In the genomic region with DNA sequence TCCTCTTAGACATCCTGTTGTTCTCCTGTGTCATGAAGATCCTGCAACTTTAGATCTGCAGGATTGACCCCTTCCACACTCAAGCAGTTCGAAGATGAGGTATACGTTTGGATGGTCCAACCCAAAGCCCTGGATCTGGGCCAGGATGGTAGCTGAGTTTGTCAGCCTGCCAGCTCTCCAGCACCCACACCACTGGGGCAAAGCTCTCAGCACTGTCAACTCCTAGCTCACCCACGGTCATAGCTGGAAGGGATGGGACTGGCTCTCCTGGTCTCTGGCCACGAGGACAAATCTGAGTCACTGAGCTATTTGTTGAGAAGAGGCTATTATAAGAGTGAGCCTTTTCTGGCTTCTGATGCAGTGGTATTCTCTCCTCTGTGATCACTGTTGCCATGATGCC, we compare ENCODE assay signal across 13 mouse cellular contexts.
A peak's percentile ranks its signal among the peaks of the same experiment; 100 is the strongest.
DNase-seq lines count a peak whose midpoint lies in the region; ATAC-seq and TF ChIP-seq lines count a peak whose summit lies in the region.
"Had no signal": no experiment of that assay in that cellular context is flagged by ENCODE, and none has a peak within 500 bp of the region (broad histone marks: within the 10 kb centered on the region; RNA-seq: fewer than 3 reads in every experiment).

No protein-coding gene starts in this region.

- POLR2A ChIA-PET in Patski (lab: Charles Lee) = no interaction called here

- H3K9me3 ChIP-seq in embryonic facial prominence, embryonic 15.5 days (replicated peaks) = no peaks in the 10 kb centered on the region
- no peaks in the 10 kb centered on the region for H3K9me3 ChIP-seq in embryonic facial prominence, embryonic 10.5 days
- H3K9me3 ChIP-seq in midbrain, embryonic 10.5 days (replicated peaks) = no peaks in the 10 kb centered on the region
- H3K9me3 ChIP-seq: hindbrain, embryonic 13.5 days; limb, embryonic 12.5 days; midbrain, embryonic 15.5 days had no signal

- no peak overlapping the region for H3K9ac ChIP-seq in embryonic facial prominence, embryonic 15.5 days
- H3K9ac ChIP-seq: hindbrain, embryonic 13.5 days; limb, embryonic 12.5 days; lung, embryonic 14.5 days; midbrain, embryonic 15.5 days had no signal

- no peak overlapping the region for H3K4me3 ChIP-seq in embryonic facial prominence, embryonic 15.5 days (replicated peaks)
- H3K4me3 ChIP-seq in embryonic facial prominence, embryonic 10.5 days = no peak overlapping the region
- H3K4me3 ChIP-seq in cortical plate, adult 2 months (ENCODE audit: insufficient read depth, low read length) = no peak overlapping the region
- H3K4me3 ChIP-seq in midbrain, embryonic 10.5 days = no peak overlapping the region
- H3K4me3 ChIP-seq: hindbrain, embryonic 13.5 days; limb, embryonic 12.5 days; midbrain, embryonic 15.5 days had no signal

- WGBS in embryonic facial prominence, embryonic 15.5 days = 58% methylated on average over 4 of the region's 4 CpGs
- WGBS in embryonic facial prominence, embryonic 10.5 days = 80% methylated on average over 4 of the region's 4 CpGs
- 92% methylated on average over 4 of the region's 4 CpGs for WGBS in midbrain, embryonic 10.5 days

- no peaks in the 10 kb centered on the region for H3K36me3 ChIP-seq in embryonic facial prominence, embryonic 15.5 days
- H3K36me3 ChIP-seq in embryonic facial prominence, embryonic 10.5 days (replicated peaks) = no peaks in the 10 kb centered on the region
- H3K36me3 ChIP-seq in midbrain, embryonic 10.5 days = no peaks in the 10 kb centered on the region
- H3K36me3 ChIP-seq: hindbrain, embryonic 13.5 days; limb, embryonic 12.5 days; midbrain, embryonic 15.5 days had no signal

- ATAC-seq in embryonic facial prominence, embryonic 15.5 days (ENCODE audit: insufficient number of reproducible peaks, low FRiP score, low TSS enrichment, low read depth) = 0 out of 2 replicates have a peak, but pooled peaks have one; percentile 19
- peak; percentile 73 for ATAC-seq in Patski
- ATAC-seq: midbrain, embryonic 15.5 days had no signal

- H3K27ac ChIP-seq in embryonic facial prominence, embryonic 15.5 days (replicated peaks) = no peak overlapping the region
- no peak overlapping the region for H3K27ac ChIP-seq in embryonic facial prominence, embryonic 10.5 days (replicated peaks)
- 0 out of 2 replicates have a peak overlapping the region, but pooled peaks have one; percentile 67 for H3K27ac ChIP-seq in cortical plate, adult 2 months (ENCODE audit: insufficient read depth, low read length)
- H3K27ac ChIP-seq in midbrain, embryonic 10.5 days (replicated peaks) = no peak overlapping the region
- H3K27ac ChIP-seq: hindbrain, embryonic 13.5 days; limb, embryonic 12.5 days; midbrain, embryonic 15.5 days had no signal

- CTCF ChIA-PET in Patski (lab: Charles Lee) = interaction anchor here (1.3 kb wide), 1 partner anchor 12 kb away, joined by 3 read pairs; no protein-coding TSS in a partner anchor

- no peak for TF ChIP-seq POLR2A in cortical plate, adult 2 months (IDR thresholded peaks at IDR 0.05; ENCODE audit: extremely low read depth, insufficient read depth, low read length)

- in situ Hi-C loops in Patski (cut with MboI; ENCODE audit: low pct_unique_long_range_greater_than_20kb) = no loop called here

- H3K4me1 ChIP-seq in embryonic facial prominence, embryonic 15.5 days = peaks cover 4% of the 10 kb centered on the region
- H3K4me1 ChIP-seq in embryonic facial prominence, embryonic 10.5 days = peaks cover 3% of the 10 kb centered on the region
- H3K4me1 ChIP-seq in cortical plate, adult 2 months (ENCODE audit: control insufficient read depth, insufficient read depth, low read length) = peaks cover 12% of the 10 kb centered on the region
- peaks cover 7% of the 10 kb centered on the region for H3K4me1 ChIP-seq in midbrain, embryonic 10.5 days

- peaks cover 10% of the 10 kb centered on the region for H3K27me3 ChIP-seq in embryonic facial prominence, embryonic 15.5 days
- H3K27me3 ChIP-seq in embryonic facial prominence, embryonic 10.5 days (replicated peaks; ENCODE audit: low read depth, poor library complexity, severe bottlenecking) = peaks cover 27% of the 10 kb centered on the region
- no peaks in the 10 kb centered on the region for H3K27me3 ChIP-seq in Patski
- H3K27me3 ChIP-seq in midbrain, embryonic 10.5 days (ENCODE audit: low read depth, poor library complexity, severe bottlenecking) = peaks cover 22% of the 10 kb centered on the region
- H3K27me3 ChIP-seq: midbrain, embryonic 15.5 days had no signal

- no peak overlapping the region for H3K4me2 ChIP-seq in embryonic facial prominence, embryonic 15.5 days (replicated peaks)
- H3K4me2 ChIP-seq: hindbrain, embryonic 13.5 days; limb, embryonic 12.5 days; lung, embryonic 14.5 days; midbrain, embryonic 15.5 days had no signal

- TF ChIP-seq CTCF in Patski (IDR thresholded peaks at IDR 0.05) = no peak
- no peak for TF ChIP-seq CTCF in cortical plate, adult 2 months (IDR thresholded peaks at IDR 0.05; ENCODE audit: extremely low read depth, insufficient read depth, low read length)

- DNase-seq in embryonic facial prominence, embryonic 10.5 days (ENCODE audit: low spot score) = no peak
- peak; percentile 46 for DNase-seq in layer of hippocampus, adult 11-12 months (ENCODE audit: low spot score)
- no peak for DNase-seq in layer of hippocampus, postnatal 10 days (ENCODE audit: low spot score in 2 of 2)
- DNase-seq in Patski (ENCODE audit: low read depth, low spot score) = peak; percentile 17
- no peak for DNase-seq in thymus, postnatal 14 days
- DNase-seq in midbrain, embryonic 10.5 days (ENCODE audit: low spot score) = no peak
- DNase-seq: gastrocnemius, postnatal 10 days; lung, embryonic 14.5 days had no signal

Comparison
In these comparisons a context has a peak if more than half of its experiments do, and no peak if none do; other contexts are left out.
1. DNase-seq: peak in layer of hippocampus, adult 11-12 months (single experiment) and Patski (single experiment); none in embryonic facial prominence, embryonic 10.5 days (single experiment), layer of hippocampus, postnatal 10 days (0 of 2), thymus, postnatal 14 days (single experiment) and midbrain, embryonic 10.5 days (single experiment).